Mouse (Mus musculus): Measurements from ENCODE around the gene Stxbp3. TPM values are rescaled to one million over a fixed set of nuclear protein-coding genes. Genes with fewer than 3 reads are reported as not detected.
"Not testable (repeated sequence)": the region's sequence is repeated elsewhere in the genome, so short reads cannot be mapped to it uniquely, and the experiment has no call there.

Stxbp3 gene
- polyA plus RNA-seq (2015; fragmentation: Nextera tagmentation; extraction: Ambion mirVana) = 16.7 and 17.3 TPM in 2 replicates

DNA sequence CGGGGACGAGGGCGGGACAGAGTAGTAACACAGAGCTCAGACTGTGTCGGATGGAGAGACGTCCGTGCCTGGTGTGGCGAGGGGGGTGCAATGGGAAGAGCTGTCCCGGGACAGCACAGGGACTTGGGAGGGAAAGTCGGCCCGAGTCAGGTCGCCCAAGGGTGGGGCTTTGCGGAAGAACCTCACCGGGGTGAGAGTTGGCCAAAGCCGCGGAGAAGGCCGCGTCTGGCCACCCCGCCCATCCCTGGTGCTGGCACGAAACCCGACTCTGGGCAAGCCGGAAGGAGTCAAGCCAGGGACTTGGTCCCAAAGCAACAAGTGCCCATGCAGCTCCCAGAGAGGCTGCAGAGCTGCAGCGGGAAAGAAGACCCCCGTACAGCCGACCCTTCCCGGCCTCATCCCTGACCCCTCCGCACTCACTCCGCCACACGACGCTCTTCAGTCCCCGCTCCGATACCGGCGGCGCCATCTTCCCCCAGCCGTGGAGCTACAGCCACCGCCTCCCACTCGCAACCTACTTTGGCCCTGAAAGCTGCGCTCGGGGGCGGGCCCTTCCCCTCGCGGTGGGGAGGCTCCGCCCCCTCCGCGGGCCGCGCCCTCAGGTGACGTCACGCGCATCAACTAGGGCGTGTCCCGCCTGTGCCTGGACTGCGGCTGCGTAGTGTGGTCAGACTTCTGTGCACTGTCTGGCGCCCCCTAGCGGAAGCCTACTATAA lies at the start of gene Stxbp3:
TSS of gene Stxbp3 (minus strand) at position 527 of the 716 bp plus-strand sequence.
- Histone ChIP-seq H3K27ac (ENCODE audit: low read depth, low read length) (peak within 1 kb of the TSS; percentile 83), H3K9me3 (ENCODE audit: control insufficient read depth, low read length) (no peaks in the 10 kb centered on the region), H3K9ac (ENCODE audit: low read depth, low read length) (peak within 1 kb of the TSS; percentile 82), H3K36me3 (ENCODE audit: control insufficient read depth, insufficient read depth, low read length) (no peaks in the 10 kb centered on the region), H3K4me1 (ENCODE audit: control insufficient read depth, insufficient read depth, low read depth, low read length) (peaks cover 8% of the 10 kb centered on the region), H3K4me3 (ENCODE audit: low read length) (peak within 1 kb of the TSS; percentile 86), H3K4me2 (ENCODE audit: low read length) (peak within 1 kb of the TSS; percentile 69), H3K27me3 (replicated peaks; ENCODE audit: control insufficient read depth, insufficient read depth, low read length) (no peaks in the 10 kb centered on the region)
- ATAC-seq = peak; percentile 97
- WGBS = under 1% methylated on average over 55 of the region's 56 CpGs

DNA sequence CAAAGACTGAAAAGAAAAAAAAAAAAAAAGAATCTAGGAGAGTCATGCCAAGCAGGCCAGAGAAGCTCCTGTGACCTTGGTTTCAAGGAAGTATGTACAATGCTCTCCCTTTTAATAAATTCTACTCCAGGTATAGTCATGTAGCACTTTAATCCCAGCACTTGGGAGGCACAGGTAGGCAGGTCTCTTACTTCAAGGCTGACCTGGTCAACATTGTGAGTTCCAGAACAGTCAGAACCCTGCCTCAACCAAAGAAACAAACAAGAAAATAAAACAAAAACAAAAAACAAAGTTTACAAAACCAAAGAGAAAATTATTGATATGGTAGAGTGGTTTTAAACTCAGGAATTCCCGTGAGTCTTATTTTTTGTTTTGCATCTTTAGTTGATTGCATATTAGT lies 49.6 kb upstream of the Stxbp3 start, which contains the start of gene Fndc7:
TSS of gene Fndc7 (minus strand) at position 101 of the 400 bp plus-strand sequence.
- Histone ChIP-seq H3K9ac (ENCODE audit: low read depth, low read length) (no peak within 1 kb of the TSS), H3K4me2 (ENCODE audit: low read length) (no peak within 1 kb of the TSS), H3K4me1 (ENCODE audit: control insufficient read depth, insufficient read depth, low read depth, low read length) (peaks cover 2% of the 10 kb centered on the region; the same call in 1 of the 2 replicates), H3K36me3 (ENCODE audit: control insufficient read depth, insufficient read depth, low read length) (no peaks in the 10 kb centered on the region), H3K27ac (ENCODE audit: low read depth, low read length) (no peak within 1 kb of the TSS), H3K4me3 (ENCODE audit: low read length) (no peak within 1 kb of the TSS), H3K27me3 (replicated peaks; ENCODE audit: control insufficient read depth, insufficient read depth, low read length) (no peaks in the 10 kb centered on the region), H3K9me3 (ENCODE audit: control insufficient read depth, low read length) (no peaks in the 10 kb centered on the region)
- ATAC-seq = no peak
- WGBS = 95% methylated on average over 1 of the region's 1 CpGs

DNA sequence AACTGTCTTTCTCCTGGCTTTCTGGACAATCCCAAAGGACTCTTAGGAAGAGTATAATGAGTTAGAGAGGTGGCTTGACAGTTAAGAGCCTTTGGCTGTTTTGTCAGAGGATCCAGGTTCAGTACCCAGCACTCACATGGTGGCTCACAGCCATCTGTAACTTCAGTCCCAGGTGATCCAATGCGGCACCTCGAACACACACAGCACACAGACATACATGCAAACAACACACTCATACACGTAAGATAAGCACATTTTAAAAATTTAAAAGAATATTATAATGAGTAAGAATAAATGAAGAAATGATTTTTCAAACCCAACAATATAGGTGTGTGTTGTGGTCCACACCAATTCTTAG lies 47.3 kb upstream of the Stxbp3 start:
- H3K9me3 ChIP-seq (ENCODE audit: control insufficient read depth, low read length) = no peaks in the 10 kb centered on the region
- no peak overlapping the region for H3K4me2 ChIP-seq (ENCODE audit: low read length)
- 95% methylated on average over 3 of the region's 3 CpGs for WGBS
- H3K27ac ChIP-seq (ENCODE audit: low read depth, low read length) = no peak overlapping the region
- no peaks in the 10 kb centered on the region for H3K36me3 ChIP-seq (ENCODE audit: control insufficient read depth, insufficient read depth, low read length)
- ATAC-seq = no peak
- no peak overlapping the region for H3K9ac ChIP-seq (ENCODE audit: low read depth, low read length)
- no peak overlapping the region for H3K4me3 ChIP-seq (ENCODE audit: low read length)
- no peaks in the 10 kb centered on the region for H3K27me3 ChIP-seq (replicated peaks; ENCODE audit: control insufficient read depth, insufficient read depth, low read length)
- peaks cover 2% of the 10 kb centered on the region; the same call in 1 of the 2 replicates for H3K4me1 ChIP-seq (ENCODE audit: control insufficient read depth, insufficient read depth, low read depth, low read length)

DNA sequence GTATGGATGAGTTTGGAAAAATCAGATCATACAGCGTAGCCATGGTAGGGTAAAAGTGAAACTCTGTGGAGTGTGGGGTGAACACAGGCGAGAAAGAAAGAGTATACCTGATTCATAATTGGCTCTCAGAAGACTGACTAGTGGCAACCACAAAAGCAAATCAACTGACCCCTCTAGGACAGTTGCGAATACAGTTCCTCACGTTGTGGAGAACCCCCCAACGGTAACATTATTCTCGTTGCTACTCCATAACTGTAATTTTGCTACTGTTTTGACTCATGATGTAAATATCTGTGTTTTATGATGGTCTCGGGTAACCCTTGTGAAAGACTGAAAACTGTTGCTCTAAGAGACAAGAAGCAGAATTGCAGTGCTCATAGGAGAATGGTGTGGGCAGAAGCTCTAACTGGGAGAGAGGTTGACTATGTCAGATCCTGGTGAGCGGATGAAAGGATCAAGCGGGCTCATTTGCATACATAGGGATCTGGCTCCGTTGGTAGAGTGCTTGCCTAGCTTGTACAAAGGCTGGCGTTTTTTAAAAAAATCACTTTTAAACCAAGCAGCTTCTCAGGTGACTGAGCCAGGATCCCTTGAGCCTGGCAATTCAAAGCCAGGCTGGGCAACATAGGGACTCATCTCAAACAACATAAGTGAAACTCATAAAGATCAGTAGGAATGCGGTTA lies 46.8 kb upstream of the Stxbp3 start:
- H3K9ac ChIP-seq (ENCODE audit: low read depth, low read length) = no peak overlapping the region
- no peaks in the 10 kb centered on the region for H3K27me3 ChIP-seq (replicated peaks; ENCODE audit: control insufficient read depth, insufficient read depth, low read length)
- peaks cover 2% of the 10 kb centered on the region; the same call in 1 of the 2 replicates for H3K4me1 ChIP-seq (ENCODE audit: control insufficient read depth, insufficient read depth, low read depth, low read length)
- H3K27ac ChIP-seq (ENCODE audit: low read depth, low read length) = no peak overlapping the region
- ATAC-seq = no peak
- H3K9me3 ChIP-seq (ENCODE audit: control insufficient read depth, low read length) = no peaks in the 10 kb centered on the region
- WGBS = 63% methylated on average over 12 of the region's 12 CpGs
- no peak overlapping the region for H3K4me2 ChIP-seq (ENCODE audit: low read length)
- H3K4me3 ChIP-seq (ENCODE audit: low read length) = no peak overlapping the region
- no peaks in the 10 kb centered on the region for H3K36me3 ChIP-seq (ENCODE audit: control insufficient read depth, insufficient read depth, low read length)

DNA sequence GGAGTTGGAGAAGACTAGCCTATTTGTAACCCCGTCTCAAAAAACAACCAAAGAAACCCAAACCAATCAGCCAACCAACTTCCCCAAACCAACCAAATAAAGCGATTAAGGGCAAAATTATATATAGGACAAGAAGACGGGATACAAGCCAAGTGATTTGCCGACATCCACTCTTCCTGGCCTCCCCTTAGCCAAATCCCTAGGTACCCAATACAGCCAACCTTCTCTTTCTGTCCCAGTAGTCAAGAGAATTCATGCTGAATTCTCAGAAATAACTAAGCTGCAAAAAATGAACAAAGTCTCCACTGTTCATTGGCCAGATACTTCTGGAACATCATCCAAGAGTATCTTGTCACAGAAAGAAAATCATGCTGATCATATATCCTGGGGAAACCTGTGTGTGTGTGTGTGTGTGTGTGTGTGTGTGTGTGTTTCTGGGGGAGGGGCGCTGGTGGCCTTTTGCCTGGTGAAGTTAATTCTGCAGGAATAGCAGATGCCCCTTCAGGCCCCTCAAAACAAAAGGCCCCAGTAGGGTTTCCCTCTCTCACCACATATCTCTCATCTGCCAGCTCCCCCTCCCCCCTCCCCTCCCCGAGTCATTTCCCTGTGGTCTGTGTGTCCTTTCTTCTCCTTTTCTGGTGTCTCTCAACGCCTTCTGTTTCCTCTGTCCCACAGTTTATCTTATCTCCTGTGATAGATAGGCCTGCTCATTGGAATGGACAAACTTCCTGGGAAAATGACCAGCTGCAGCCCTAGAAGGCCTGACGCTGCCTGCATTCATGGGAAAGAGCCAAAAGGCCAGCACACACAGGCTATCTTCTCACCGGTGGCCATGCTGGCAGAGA lies 45.6 kb upstream of the Stxbp3 start:
- ATAC-seq = peak; percentile 63
- H3K27ac ChIP-seq (ENCODE audit: low read depth, low read length) = no peak overlapping the region
- 40% methylated on average over 9 of the region's 9 CpGs for WGBS

DNA sequence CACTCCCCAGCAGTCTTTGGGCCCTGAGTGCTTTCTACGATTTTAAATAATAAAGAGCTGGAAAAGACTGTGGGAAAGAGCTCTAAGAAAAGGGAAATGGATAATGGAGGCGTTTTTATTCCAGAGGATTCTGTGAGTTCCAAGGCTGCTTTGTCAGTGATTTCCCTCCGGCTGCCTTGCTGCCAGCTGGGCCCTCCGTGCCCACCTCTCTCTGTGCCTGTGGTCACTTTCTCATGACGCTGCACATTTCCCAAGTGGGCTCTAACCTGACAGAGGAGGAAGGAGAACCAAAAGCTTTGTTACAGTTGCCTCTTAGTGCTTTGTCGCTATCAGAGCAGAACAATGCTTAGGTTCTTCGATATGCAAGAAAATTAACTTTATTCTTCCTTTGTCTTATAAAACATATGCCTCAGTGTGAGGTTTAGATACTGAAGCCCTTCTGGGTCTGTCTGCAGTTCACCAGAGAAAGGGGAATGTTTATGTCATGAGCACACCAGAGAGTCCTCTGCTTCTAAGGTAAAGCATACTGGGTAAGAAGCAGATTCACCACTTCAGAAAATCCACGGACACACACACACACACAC lies 44.5 kb upstream of the Stxbp3 start:
- no peak overlapping the region for H3K4me3 ChIP-seq (ENCODE audit: low read length)
- peaks cover 2% of the 10 kb centered on the region; the same call in 1 of the 2 replicates for H3K4me1 ChIP-seq (ENCODE audit: control insufficient read depth, insufficient read depth, low read depth, low read length)
- WGBS = 37% methylated on average over 8 of the region's 8 CpGs
- no peak overlapping the region for H3K9ac ChIP-seq (ENCODE audit: low read depth, low read length)
- H3K27me3 ChIP-seq (replicated peaks; ENCODE audit: control insufficient read depth, insufficient read depth, low read length) = no peaks in the 10 kb centered on the region
- no peak overlapping the region for H3K4me2 ChIP-seq (ENCODE audit: low read length)
- H3K27ac ChIP-seq (ENCODE audit: low read depth, low read length) = no peak overlapping the region
- no peaks in the 10 kb centered on the region for H3K9me3 ChIP-seq (ENCODE audit: control insufficient read depth, low read length)
- no peak for ATAC-seq
- no peaks in the 10 kb centered on the region for H3K36me3 ChIP-seq (ENCODE audit: control insufficient read depth, insufficient read depth, low read length)

More for the DNA sequence above, 45.6 kb upstream of the Stxbp3 start:
- no peak overlapping the region for H3K4me3 ChIP-seq (ENCODE audit: low read length)
- H3K36me3 ChIP-seq (ENCODE audit: control insufficient read depth, insufficient read depth, low read length) = no peaks in the 10 kb centered on the region
- peaks cover 2% of the 10 kb centered on the region; the same call in 1 of the 2 replicates for H3K4me1 ChIP-seq (ENCODE audit: control insufficient read depth, insufficient read depth, low read depth, low read length)
- no peak overlapping the region for H3K4me2 ChIP-seq (ENCODE audit: low read length)
- no peaks in the 10 kb centered on the region for H3K9me3 ChIP-seq (ENCODE audit: control insufficient read depth, low read length)
- no peak overlapping the region for H3K9ac ChIP-seq (ENCODE audit: low read depth, low read length)
- H3K27me3 ChIP-seq (replicated peaks; ENCODE audit: control insufficient read depth, insufficient read depth, low read length) = no peaks in the 10 kb centered on the region

DNA sequence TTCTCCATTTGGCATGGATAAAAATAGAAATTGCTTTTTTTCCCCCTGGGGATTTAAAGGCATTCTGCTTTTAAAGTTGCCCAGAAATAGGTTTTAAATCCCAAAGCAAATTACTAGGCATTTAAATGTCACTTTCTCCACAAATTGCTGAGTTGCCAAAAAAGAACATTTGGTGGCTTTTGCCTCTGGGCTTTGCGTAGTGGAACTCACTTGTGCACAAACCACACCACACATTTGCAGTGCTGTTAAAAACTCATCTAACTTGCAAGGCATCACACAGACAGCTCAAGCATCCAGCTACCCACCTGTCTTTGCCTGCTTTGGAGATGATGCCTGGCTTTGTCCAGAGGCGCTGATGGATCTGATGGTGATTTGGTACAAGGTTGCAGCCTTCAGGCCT lies 42.7 kb upstream of the Stxbp3 start:
- Histone ChIP-seq H3K4me2 (ENCODE audit: low read length) (no peak overlapping the region), H3K27ac (ENCODE audit: low read depth, low read length) (no peak overlapping the region), H3K4me3 (ENCODE audit: low read length) (no peak overlapping the region), H3K36me3 (ENCODE audit: control insufficient read depth, insufficient read depth, low read length) (no peaks in the 10 kb centered on the region), H3K9me3 (ENCODE audit: control insufficient read depth, low read length) (no peaks in the 10 kb centered on the region), H3K27me3 (replicated peaks; ENCODE audit: control insufficient read depth, insufficient read depth, low read length) (no peaks in the 10 kb centered on the region), H3K9ac (ENCODE audit: low read depth, low read length) (no peak overlapping the region), H3K4me1 (ENCODE audit: control insufficient read depth, insufficient read depth, low read depth, low read length) (peaks cover 4% of the 10 kb centered on the region; the same call in 1 of the 2 replicates)
- no peak for ATAC-seq
- WGBS = 75% methylated on average over 2 of the region's 2 CpGs

DNA sequence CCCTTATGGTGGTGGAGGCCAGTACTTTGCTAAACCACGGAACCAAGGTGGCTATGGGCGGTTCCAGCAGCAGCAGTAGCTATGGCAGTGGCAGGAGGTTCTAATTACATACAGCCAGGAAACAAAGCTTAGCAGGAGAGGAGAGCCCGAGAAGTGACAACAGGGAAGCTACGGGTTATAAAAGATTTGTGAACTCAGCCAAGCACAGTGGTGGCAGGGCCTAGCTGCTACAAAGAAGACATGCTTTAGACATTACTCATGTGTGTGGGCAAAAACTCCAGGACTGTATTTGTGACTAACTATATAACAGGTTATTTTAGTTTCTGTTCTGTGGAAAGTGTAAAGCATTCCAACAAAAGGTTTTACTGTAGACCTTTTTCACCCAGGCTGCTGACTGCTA lies 41.5 kb upstream of the Stxbp3 start:
- H3K9me3 ChIP-seq (ENCODE audit: control insufficient read depth, low read length); H3K27me3 ChIP-seq (replicated peaks; ENCODE audit: control insufficient read depth, insufficient read depth, low read length); H3K36me3 ChIP-seq (ENCODE audit: control insufficient read depth, insufficient read depth, low read length); H3K4me2 ChIP-seq (ENCODE audit: low read length); H3K27ac ChIP-seq (ENCODE audit: low read depth, low read length); H3K9ac ChIP-seq (ENCODE audit: low read depth, low read length); ATAC-seq; H3K4me3 ChIP-seq (ENCODE audit: low read length); H3K4me1 ChIP-seq (ENCODE audit: control insufficient read depth, insufficient read depth, low read depth, low read length): not testable (repeated sequence)
- 27% methylated on average over 4 of the region's 4 CpGs for WGBS

All from hindbrain, embryonic 16.5 days (tissue).